In the genomic region with DNA sequence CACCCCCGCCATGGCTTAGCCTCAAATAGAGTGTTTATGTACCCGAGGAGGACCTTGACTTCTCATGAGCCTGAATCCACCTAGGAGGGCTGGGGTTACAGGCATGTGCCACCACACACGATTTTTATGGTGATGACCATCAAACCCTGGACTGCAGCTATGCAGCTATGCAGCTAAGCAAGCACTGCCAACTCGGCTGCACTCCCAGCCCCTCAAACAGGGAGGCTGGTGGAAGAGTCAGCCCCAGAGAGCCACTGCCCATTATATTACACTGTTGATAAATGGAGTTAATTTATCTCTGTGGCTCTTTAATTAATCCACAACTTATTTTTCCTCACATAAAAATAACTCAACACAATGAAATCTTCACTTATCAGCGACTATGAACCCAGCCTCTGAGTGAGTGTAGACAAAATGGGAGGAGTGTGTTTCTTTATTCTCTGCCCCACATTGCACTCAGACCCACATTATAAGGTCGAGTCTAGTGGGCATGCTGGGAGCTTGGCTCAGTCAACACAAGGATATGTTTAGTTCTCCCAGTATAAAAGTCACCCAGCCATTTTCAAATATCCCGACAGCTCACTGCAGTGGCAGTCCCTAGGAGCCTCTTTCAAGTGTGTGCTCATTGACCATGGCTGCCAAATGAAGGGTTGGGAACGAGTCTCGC, we compare ENCODE assay signal across 24 mouse cellular contexts.
DNase-seq lines count a peak whose midpoint lies in the region; ATAC-seq and TF ChIP-seq lines count a peak whose summit lies in the region.
"Had no signal": no experiment of that assay in that cellular context is flagged by ENCODE, and none has a peak within 500 bp of the region (broad histone marks: within the 10 kb centered on the region; RNA-seq: fewer than 3 reads in every experiment).

No protein-coding gene starts in this region.

- no peak overlapping the region for H3K4me3 ChIP-seq in midbrain, embryonic 11.5 days (ENCODE audit: low read depth, low read length)
- H3K4me3 ChIP-seq in midbrain, embryonic 15.5 days = no peak overlapping the region
- no peak overlapping the region for H3K4me3 ChIP-seq in neural tube, embryonic 14.5 days (ENCODE audit: low read depth, low read length)
- H3K4me3 ChIP-seq in stomach, postnatal 0 days (ENCODE audit: low read depth, low read length) = no peak overlapping the region
- H3K4me3 ChIP-seq: forebrain, embryonic 10.5 days; forebrain, embryonic 13.5 days; gastrocnemius, adult 2 months; heart, adult 2 months; heart, embryonic 10.5 days; heart, embryonic 13.5 days; hindbrain, embryonic 12.5 days had no signal

- H3K36me3 ChIP-seq in midbrain, embryonic 11.5 days (ENCODE audit: control insufficient read depth, insufficient read depth, low read length) = no peaks in the 10 kb centered on the region
- peaks cover 5% of the 10 kb centered on the region; the same call in 1 of the 2 replicates for H3K36me3 ChIP-seq in midbrain, embryonic 15.5 days (replicated peaks)
- no peaks in the 10 kb centered on the region for H3K36me3 ChIP-seq in neural tube, embryonic 14.5 days (ENCODE audit: control insufficient read depth, insufficient read depth, low read length)
- no peaks in the 10 kb centered on the region for H3K36me3 ChIP-seq in stomach, postnatal 0 days (ENCODE audit: control insufficient read depth, insufficient read depth, low read length)
- H3K36me3 ChIP-seq: heart, embryonic 10.5 days; heart, embryonic 13.5 days had no signal

- TF ChIP-seq CTCF in stomach, postnatal 0 days (IDR thresholded peaks at IDR 0.05; ENCODE audit: low read depth) = no peak

- no peaks in the 10 kb centered on the region for H3K4me1 ChIP-seq in midbrain, embryonic 11.5 days (ENCODE audit: control insufficient read depth, insufficient read depth, low read length)
- peaks cover 2% of the 10 kb centered on the region for H3K4me1 ChIP-seq in midbrain, embryonic 15.5 days
- no peaks in the 10 kb centered on the region for H3K4me1 ChIP-seq in neural tube, embryonic 14.5 days (ENCODE audit: control insufficient read depth, insufficient read depth, low read length)
- no peaks in the 10 kb centered on the region for H3K4me1 ChIP-seq in stomach, postnatal 0 days (replicated peaks; ENCODE audit: control insufficient read depth, insufficient read depth)
- H3K4me1 ChIP-seq: heart, embryonic 10.5 days; heart, embryonic 13.5 days had no signal

- ATAC-seq in midbrain, embryonic 11.5 days (ENCODE audit: low FRiP score) = no peak
- ATAC-seq in midbrain, embryonic 15.5 days (replicated peaks) = no peak
- ATAC-seq in neural tube, embryonic 14.5 days (ENCODE audit: low read depth) = peak; percentile 38
- ATAC-seq in stomach, postnatal 0 days (ENCODE audit: low FRiP score, low TSS enrichment) = peak; percentile 84
- ATAC-seq: activated CD4-positive, CD25-positive, alpha-beta regulatory T cell, adult 4 months; forebrain, embryonic 13.5 days; forebrain, postnatal 0 days had no signal

- H3K9me3 ChIP-seq in midbrain, embryonic 11.5 days (ENCODE audit: control insufficient read depth, low read length) = no peaks in the 10 kb centered on the region
- H3K9me3 ChIP-seq in midbrain, embryonic 15.5 days = no peaks in the 10 kb centered on the region
- H3K9me3 ChIP-seq in neural tube, embryonic 14.5 days (ENCODE audit: control insufficient read depth, low read length) = no peaks in the 10 kb centered on the region
- no peaks in the 10 kb centered on the region for H3K9me3 ChIP-seq in stomach, postnatal 0 days (ENCODE audit: control insufficient read depth, low read length)
- H3K9me3 ChIP-seq: forebrain, embryonic 10.5 days; forebrain, embryonic 13.5 days; heart, embryonic 10.5 days; heart, embryonic 13.5 days; hindbrain, embryonic 12.5 days had no signal

- H3K9ac ChIP-seq in midbrain, embryonic 11.5 days (ENCODE audit: low read length) = no peak overlapping the region
- H3K9ac ChIP-seq in midbrain, embryonic 15.5 days = no peak overlapping the region
- H3K9ac ChIP-seq in neural tube, embryonic 14.5 days (replicated peaks; ENCODE audit: low read depth, low read length) = no peak overlapping the region
- H3K9ac ChIP-seq in stomach, postnatal 0 days (ENCODE audit: low read length) = no peak overlapping the region
- H3K9ac ChIP-seq: forebrain, embryonic 13.5 days; forebrain, postnatal 0 days; heart, embryonic 13.5 days; hindbrain, embryonic 12.5 days had no signal

- no peak overlapping the region for H3K4me2 ChIP-seq in midbrain, embryonic 11.5 days
- H3K4me2 ChIP-seq in midbrain, embryonic 15.5 days = no peak overlapping the region
- H3K4me2 ChIP-seq in neural tube, embryonic 14.5 days (ENCODE audit: low read depth, low read length) = no peak overlapping the region
- H3K4me2 ChIP-seq in stomach, postnatal 0 days (replicated peaks; ENCODE audit: low read depth) = no peak overlapping the region
- H3K4me2 ChIP-seq: forebrain, embryonic 13.5 days; heart, embryonic 13.5 days; hindbrain, embryonic 12.5 days had no signal

- peak; percentile 52 for DNase-seq in heart, adult 11 months
- no peak for DNase-seq in heart, adult 18-20 months
- peak; percentile 49 for DNase-seq in midbrain, embryonic 11.5 days (ENCODE audit: low spot score, missing footprints)
- peak; percentile 27 for DNase-seq in stomach, postnatal 0 days (ENCODE audit: low spot score)
- no peak for DNase-seq in cerebellum, adult 9-10 months
- DNase-seq: adrenal gland, adult 8-10 months; adrenal gland, postnatal 25 days; cerebellum, adult 11-12 months; cerebellum, adult 8-10 months; cerebellum, postnatal 14 days; forebrain, postnatal 0 days; gastrocnemius, adult 2 months; gastrocnemius, postnatal 14 days; heart, adult 2 months; heart, postnatal 14 days; heart, postnatal 4 days had no signal

- no peaks in the 10 kb centered on the region for H3K27me3 ChIP-seq in midbrain, embryonic 11.5 days (ENCODE audit: control insufficient read depth, insufficient read depth, low read length)
- H3K27me3 ChIP-seq in midbrain, embryonic 15.5 days (replicated peaks) = no peaks in the 10 kb centered on the region
- no peaks in the 10 kb centered on the region for H3K27me3 ChIP-seq in neural tube, embryonic 14.5 days (ENCODE audit: control insufficient read depth, insufficient read depth, low read length)
- no peaks in the 10 kb centered on the region for H3K27me3 ChIP-seq in stomach, postnatal 0 days (ENCODE audit: control insufficient read depth, insufficient read depth, low read length)
- H3K27me3 ChIP-seq: forebrain, embryonic 13.5 days; heart, embryonic 13.5 days; hindbrain, embryonic 12.5 days had no signal

- H3K27ac ChIP-seq in midbrain, embryonic 11.5 days (ENCODE audit: low read depth, low read length) = no peak overlapping the region
- H3K27ac ChIP-seq in midbrain, embryonic 15.5 days = no peak overlapping the region
- no peak overlapping the region for H3K27ac ChIP-seq in neural tube, embryonic 14.5 days (ENCODE audit: low read depth, low read length)
- H3K27ac ChIP-seq in stomach, postnatal 0 days (replicated peaks) = no peak overlapping the region
- H3K27ac ChIP-seq: forebrain, embryonic 10.5 days; forebrain, embryonic 13.5 days; gastrocnemius, adult 2 months; heart, adult 2 months; heart, embryonic 10.5 days; heart, embryonic 13.5 days; hindbrain, embryonic 12.5 days had no signal

- TF ChIP-seq EP300 in stomach, postnatal 0 days (optimal IDR thresholded peaks at IDR 0.05) = no peak

- 77% methylated on average over 9 of the region's 9 CpGs for WGBS in midbrain, embryonic 11.5 days
- 84% methylated on average over 9 of the region's 9 CpGs for WGBS in midbrain, embryonic 15.5 days
- 69% methylated on average over 9 of the region's 9 CpGs for WGBS in neural tube, embryonic 14.5 days
- 51% methylated on average over 9 of the region's 9 CpGs for WGBS in stomach, postnatal 0 days

Comparison
In these comparisons a context has a peak if more than half of its experiments do, and no peak if none do; other contexts are left out.
1. DNase-seq: peak in heart, adult 11 months (single experiment), midbrain, embryonic 11.5 days (single experiment) and stomach, postnatal 0 days (single experiment); none in heart, adult 18-20 months (0 of 2) and cerebellum, adult 9-10 months (single experiment).
2. ATAC-seq: peak in neural tube, embryonic 14.5 days (single experiment) and stomach, postnatal 0 days (single experiment); none in midbrain, embryonic 11.5 days (single experiment) and midbrain, embryonic 15.5 days (single experiment).